Mouse (Mus musculus) CH12.LX (cell line): ENCODE data around the gene Nfia. TPM values are rescaled to one million over a fixed set of nuclear protein-coding genes. Genes with fewer than 3 reads are reported as not detected.

ENCODE experiments used
- DNase-seq: peaks from one replicate; pipeline ENCODE4 v3.0.0-alpha.2; 2013; ENCODE audit errors: extremely low read depth
- H3K27ac ChIP-seq: 2 replicates; pipeline ENCODE4 v1.5.1; 2012; ENCODE audit warnings: low read depth, mild to moderate bottlenecking, control low read depth, moderate library complexity; ENCODE audit not compliant: insufficient read depth
- H3K27me3 ChIP-seq: replicated peaks from 2 replicates; pipeline ENCODE3; 2012; ENCODE audit warnings: inconsistent platforms
- H3K36me3 ChIP-seq, 2 experiments: replicated peaks in 1 of 2; 2 replicates each; pipeline versions ENCODE3 to v1.6.1; 2012; ENCODE audit warnings: inconsistent platforms in 1 of 2, low read length in 1 of 2, mild to moderate bottlenecking in 1 of 2, mixed read lengths in 1 of 2, moderate library complexity in 1 of 2; ENCODE audit not compliant: control insufficient read depth in 1 of 2, insufficient read depth in 1 of 2
- H3K4me1 ChIP-seq, 2 experiments: 2 replicates each; pipeline ENCODE4 v1.6.1; 2012; ENCODE audit warnings: inconsistent platforms in 1 of 2, moderate library complexity in 1 of 2; ENCODE audit not compliant: insufficient read depth in 2 of 2, control insufficient read depth in 1 of 2
- H3K4me2 ChIP-seq: 2 replicates; pipeline ENCODE4 v1.6.1; 2012; ENCODE audit warnings: low read depth, mild to moderate bottlenecking, control low read depth; ENCODE audit not compliant: poor library complexity, insufficient read depth, severe bottlenecking
- H3K4me3 ChIP-seq, 3 experiments: fragments of 150-350 bp in 1 of 3; sonication (generic) in 1 of 3; replicated peaks in 1 of 3; 2 replicates each; pipeline versions ENCODE3 to v1.5.1; 2011 to 2012; ENCODE audit warnings: low read depth in 2 of 3, low read length in 2 of 3, mild to moderate bottlenecking in 2 of 3, moderate library complexity in 2 of 3, control low read depth in 1 of 3, improper control_type of control experiment in 1 of 3, inconsistent platforms in 1 of 3, mixed read lengths in 1 of 3; ENCODE audit not compliant: poor library complexity in 1 of 3
- H3K79me2 ChIP-seq: replicated peaks from 2 replicates; pipeline ENCODE4 v1.6.1; 2012; ENCODE audit warnings: mild to moderate bottlenecking, moderate library complexity; ENCODE audit not compliant: control insufficient read depth, poor library complexity, insufficient read depth, severe bottlenecking; ENCODE audit errors: extremely low read depth
- H3K9ac ChIP-seq: 2 replicates; pipeline ENCODE4 v1.6.1; 2012; ENCODE audit warnings: low read depth, mild to moderate bottlenecking, control low read depth, moderate library complexity; ENCODE audit not compliant: insufficient read depth
- H3K9me3 ChIP-seq: replicated peaks from 2 replicates; pipeline ENCODE3; 2012; ENCODE audit warnings: low read length, inconsistent platforms, mixed read lengths
- BHLHE40 ChIP-seq: IDR thresholded peaks from 2 replicates; pipeline ENCODE4 v1.6.1; 2011; ENCODE audit warnings: mild to moderate bottlenecking, low read depth, low read length, improper control_type of control experiment
- CHD2 ChIP-seq: IDR thresholded peaks from 2 replicates; pipeline ENCODE4 v1.6.1; 2011; ENCODE audit warnings: low read length, improper control_type of control experiment
- CTCF ChIP-seq, 2 experiments: IDR thresholded peaks in 1 of 2; conservative IDR thresholded peaks in 1 of 2; 2 replicates each; pipeline ENCODE4 v1.5.1; 2011 to 2012; ENCODE audit warnings: low read depth in 2 of 2, low read length in 2 of 2, improper control_type of control experiment in 1 of 2, inconsistent platforms in 1 of 2, mild to moderate bottlenecking in 1 of 2, moderate library complexity in 1 of 2
- EP300 ChIP-seq: IDR thresholded peaks from 2 replicates; pipeline ENCODE4 v1.6.1; 2011; ENCODE audit warnings: low read length, improper control_type of control experiment
- GABPA ChIP-seq: IDR thresholded peaks from 2 replicates; pipeline ENCODE4 v1.6.1; 2012; ENCODE audit warnings: low read depth, low read length, improper control_type of control experiment, inconsistent platforms; ENCODE audit not compliant: insufficient replicate concordance
- IRF4 ChIP-seq: IDR thresholded peaks from 2 replicates; pipeline ENCODE4 v1.6.1; 2014; ENCODE audit warnings: low read depth, mild to moderate bottlenecking, inconsistent platforms, low read length, improper control_type of control experiment
- JUND ChIP-seq: conservative IDR thresholded peaks from 2 replicates; pipeline ENCODE4 v1.6.1; 2011; ENCODE audit warnings: low read depth, low read length, improper control_type of control experiment
- MAZ ChIP-seq: IDR thresholded peaks from 2 replicates; pipeline ENCODE4 v1.6.1; 2012; ENCODE audit warnings: low read depth, mild to moderate bottlenecking, inconsistent platforms, low read length, improper control_type of control experiment, moderate library complexity
- MEF2A ChIP-seq: IDR thresholded peaks from 2 replicates; pipeline ENCODE4 v1.6.1; 2014; ENCODE audit warnings: low read depth, mild to moderate bottlenecking, inconsistent platforms, low read length, improper control_type of control experiment, borderline replicate concordance
- PAX5 ChIP-seq: IDR thresholded peaks from 2 replicates; pipeline ENCODE4 v1.6.1; 2012; ENCODE audit warnings: low read length, inconsistent platforms, mixed read lengths
- POLR2AphosphoS2 ChIP-seq: IDR thresholded peaks from 2 replicates; pipeline ENCODE4 v1.6.1; 2011; ENCODE audit warnings: low read depth, low read length, improper control_type of control experiment
- RCOR1 ChIP-seq: conservative IDR thresholded peaks from 2 replicates; pipeline ENCODE4 v1.6.1; 2012; ENCODE audit warnings: low read depth, mild to moderate bottlenecking, inconsistent platforms, low read length, improper control_type of control experiment
- SIN3A ChIP-seq: IDR thresholded peaks from 2 replicates; pipeline ENCODE4 v1.6.1; 2012; ENCODE audit warnings: low read length, improper control_type of control experiment, inconsistent platforms
- UBTF ChIP-seq: IDR thresholded peaks from 2 replicates; pipeline ENCODE4 v1.6.1; 2012; ENCODE audit warnings: low read depth, mild to moderate bottlenecking, inconsistent platforms, low read length, improper control_type of control experiment, moderate library complexity
- USF1 ChIP-seq: IDR thresholded peaks from 2 replicates; pipeline ENCODE4 v1.6.1; 2014; ENCODE audit warnings: low read depth, mild to moderate bottlenecking, inconsistent platforms, low read length, improper control_type of control experiment
- USF2 ChIP-seq: conservative IDR thresholded peaks from 2 replicates; pipeline ENCODE4 v1.6.1; 2011; ENCODE audit warnings: low read depth, low read length, improper control_type of control experiment
- ZKSCAN1 ChIP-seq: IDR thresholded peaks from 2 replicates; pipeline ENCODE4 v1.6.1; 2012; ENCODE audit warnings: low read depth, inconsistent platforms, low read length, improper control_type of control experiment, borderline replicate concordance
- ZMIZ1 ChIP-seq: IDR thresholded peaks from 2 replicates; pipeline ENCODE4 v1.6.1; 2012; ENCODE audit warnings: low read depth, mild to moderate bottlenecking, inconsistent platforms, low read length, improper control_type of control experiment
- ZNF384 ChIP-seq: IDR thresholded peaks from 2 replicates; pipeline ENCODE4 v1.6.1; 2012; ENCODE audit warnings: low read depth, low read length, improper control_type of control experiment, inconsistent platforms
- dilution Hi-C: fragments of 300-500 bp; cut with MboI; formaldehyde crosslinking; loops from 2 replicates; pipeline ENCODE4 v1.14.3; 2020; ENCODE audit warnings: low sequenced_read_pairs; ENCODE audit not compliant: extremely low pct_unique_long_range_greater_than_20kb, extremely low pct_ligation_motif_present
- in situ Hi-C: fragments of 300-500 bp; cut with MboI; formaldehyde crosslinking; loops from 3 replicates; pipeline ENCODE4 v1.14.3; 2019; ENCODE audit warnings: low sequenced_read_pairs, low pct_ligation_motif_present, low pct_unique_long_range_greater_than_20kb, mixed read lengths
- polyA plus RNA-seq: library from polyadenylated mRNA; unstranded; fragments of >175 nt; gene quantifications from 2 replicates; pipeline ENCODE4 v1.2.1, GENCODE M21; 2012; ENCODE audit warnings: low read depth; ENCODE audit not compliant: insufficient read length
- total RNA-seq, 2 experiments: library from RNA; depleted of rRNA; stranded (reverse); fragments of 300-350 nt in 1 of 2; fragments of >200 nt in 1 of 2; gene quantifications; 2 replicates each; pipeline ENCODE4 v1.2.3; 2012 to 2014

Nfia gene
- total and polyA plus RNA-seq, 3 experiments: not detected

- Histone ChIP-seq H3K9ac (no peak overlapping the region), H3K79me2 (no peaks in the 10 kb centered on the region), H3K4me3 (no peak overlapping the region), H3K4me1 (no peaks in the 10 kb centered on the region), H3K27ac (no peak overlapping the region), H3K27me3 (no peaks in the 10 kb centered on the region), H3K9me3 (peaks cover 63% of the 10 kb centered on the region), H3K4me2 (no peak overlapping the region), H3K36me3 (no peaks in the 10 kb centered on the region)
- DNase-seq: no peak
- TF ChIP-seq PAX5: no peak
- no peak for TF ChIP-seq ZMIZ1
- TF ChIP-seq MEF2A: no peak
- no peak for TF ChIP-seq UBTF
- TF ChIP-seq ZKSCAN1: no peak
- no peak for TF ChIP-seq JUND
- TF ChIP-seq USF2: no peak
- no peak for TF ChIP-seq GABPA
- TF ChIP-seq BHLHE40: no peak
- no peak for TF ChIP-seq EP300
- TF ChIP-seq MAZ: no peak
- no peak for TF ChIP-seq CHD2
- no peak for TF ChIP-seq RCOR1
- TF ChIP-seq ZNF384: no peak
- TF ChIP-seq POLR2AphosphoS2: no peak
- in situ Hi-C loops: no loop called here
- dilution Hi-C loops: no loop called here
Measured at GRCm38 (mm10) chr4:97895940-97896339, 123.4 kb downstream of the Nfia start.

- H3K9ac ChIP-seq: no peak overlapping the region
Measured at GRCm38 (mm10) chr4:97900256-97900944, 127.9 kb downstream of the Nfia start.

More at GRCm38 (mm10) chr4:97900256-97900944, 127.9 kb downstream of the Nfia start:
- in situ Hi-C loops: no loop called here
- H3K4me3 ChIP-seq: no peak overlapping the region
- H3K79me2 ChIP-seq: no peaks in the 10 kb centered on the region
- TF ChIP-seq USF2: no peak
- no peak for TF ChIP-seq SIN3A
- no peak for TF ChIP-seq CTCF (conservative IDR thresholded peaks at IDR 0.05 in 1 of 2, IDR thresholded peaks at IDR 0.05 in 1 of 2; ENCODE audit: low read depth in 2 of 2, low read length in 2 of 2)
- TF ChIP-seq EP300: no peak
- no peak for TF ChIP-seq ZNF384
- no peak for TF ChIP-seq POLR2AphosphoS2
- no peak for TF ChIP-seq IRF4
- TF ChIP-seq USF1: no peak
- no peak for TF ChIP-seq JUND
- H3K4me1 ChIP-seq: no peaks in the 10 kb centered on the region
- dilution Hi-C loops: no loop called here
- no peak overlapping the region for H3K27ac ChIP-seq
- H3K9me3 ChIP-seq: peaks cover 57% of the 10 kb centered on the region
- no peaks in the 10 kb centered on the region for H3K36me3 ChIP-seq
- no peak overlapping the region for H3K4me2 ChIP-seq
- H3K27me3 ChIP-seq: no peaks in the 10 kb centered on the region
- DNase-seq: no peak
